Mouse (Mus musculus): ENCODE results near the gene Tram1l1.

The Tram1l1 gene

GRCm38 (mm10) chr3:124320821-124321576, at the start of gene Tram1l1:
Tram1l1 (plus strand) TSS chr3:124320855.
- in situ Hi-C loops (cut with MboI, MseI): no loop called here

DNA sequence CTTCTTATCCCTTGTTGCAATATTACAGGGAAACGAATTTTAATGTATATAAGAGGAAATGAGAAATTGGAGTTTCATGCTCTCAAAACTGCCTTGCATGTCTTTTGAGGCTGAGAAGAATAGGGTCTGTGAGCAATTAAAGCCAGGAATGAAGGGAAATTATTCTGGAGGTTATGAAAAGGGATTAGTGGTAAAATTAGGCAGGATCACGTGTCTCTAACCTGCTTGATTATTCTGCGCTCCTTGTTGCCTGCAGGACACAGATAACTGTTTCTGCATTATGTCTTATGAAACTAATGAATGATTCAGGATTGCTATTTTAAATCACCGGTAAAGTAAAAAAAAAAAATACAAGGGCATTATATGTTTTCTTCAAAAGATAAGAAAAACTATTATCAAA, 49.4 kb upstream of the Tram1l1 start:
- in situ Hi-C loops (cut with MboI, MseI): loop anchor here (5.0 to 25.0 kb wide), 2 partner anchors 749 to 1059 kb away; no protein-coding TSS in a partner anchor

- in situ Hi-C loops (cut with MboI, MseI): loop anchor here (5.0 to 25.0 kb wide), 2 partner anchors 749 to 1059 kb away; no protein-coding TSS in a partner anchor
Observed at GRCm38 (mm10) chr3:124271668-124272067, 49.0 kb upstream of the Tram1l1 start.

DNA sequence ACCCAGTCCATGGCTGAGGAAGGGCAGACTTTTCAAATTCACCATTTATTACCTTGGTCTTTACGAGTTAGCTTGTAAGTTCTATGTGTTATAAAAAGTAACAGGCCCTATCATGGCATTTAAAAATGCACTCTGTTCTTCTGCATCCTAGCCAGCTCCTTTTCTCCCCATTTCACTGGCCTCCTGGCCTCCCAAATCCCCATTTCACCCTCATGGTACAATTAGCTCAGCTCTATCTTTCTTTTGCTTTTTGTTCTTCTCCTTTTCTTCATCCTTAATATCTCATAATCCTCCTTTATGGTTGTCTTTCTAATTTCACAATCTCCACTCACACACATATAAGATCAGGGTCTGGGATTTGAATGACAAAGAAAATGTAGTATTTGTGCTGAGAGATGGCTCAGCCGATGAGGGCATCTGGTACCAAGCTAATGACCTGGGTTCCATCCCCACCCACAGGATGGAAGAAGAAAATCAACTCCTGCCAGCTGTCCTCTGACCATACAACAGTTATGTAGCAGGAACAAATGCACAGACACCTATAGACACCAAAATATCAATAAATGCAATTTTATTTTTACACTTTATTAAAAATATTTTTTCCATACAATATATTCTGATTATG, 48.1 kb upstream of the Tram1l1 start:
- in situ Hi-C loops (cut with MboI, MseI): loop anchor here (5.0 to 25.0 kb wide), 2 partner anchors 750 to 1060 kb away; no protein-coding TSS in a partner anchor

DNA sequence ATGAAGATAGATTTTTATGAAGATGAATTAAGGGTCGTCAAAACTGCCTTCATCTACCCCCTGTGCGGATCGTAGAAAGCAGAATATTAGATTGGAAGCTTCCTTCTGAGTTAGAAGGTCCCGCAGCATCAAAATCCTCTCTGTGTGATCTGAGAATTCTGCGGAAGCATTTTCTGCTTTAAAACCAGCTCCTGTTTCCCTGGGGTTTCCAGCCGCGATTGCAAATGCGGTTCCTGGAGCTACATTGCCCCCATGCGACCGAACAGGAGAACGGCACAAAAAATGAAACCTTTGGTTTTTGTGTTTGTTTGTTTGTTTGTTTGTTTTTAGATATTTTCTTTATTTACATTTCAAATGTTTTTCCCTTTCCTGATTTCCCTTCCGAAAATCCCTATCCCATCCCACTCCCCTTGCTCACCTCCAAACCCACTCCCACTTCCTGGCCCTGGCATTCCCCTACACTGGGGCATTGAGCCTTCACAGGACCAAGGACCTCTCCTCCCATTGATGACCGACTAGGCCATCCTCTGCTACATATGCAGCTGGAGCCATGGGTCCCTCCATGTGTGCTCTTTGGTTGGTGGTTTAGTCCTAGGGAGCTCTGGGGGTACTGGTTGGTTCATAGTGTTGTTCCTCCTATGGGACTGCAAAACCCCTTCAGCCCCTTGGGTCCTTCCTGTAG, 45.6 kb upstream of the Tram1l1 start:
- in situ Hi-C loops (cut with MboI, MseI): loop anchor here (5.0 to 25.0 kb wide), 3 partner anchors 753 to 1063 kb away; no protein-coding TSS in a partner anchor

GRCm38 (mm10) chr3:124288936-124289335, 31.7 kb upstream of the Tram1l1 start:
- in situ Hi-C loops (cut with MboI, MseI): loop anchor here (25.0 kb wide), 1 partner anchor 877 kb away; no protein-coding TSS in a partner anchor

GRCm38 (mm10) chr3:124319254-124319653, 1.4 kb upstream of the Tram1l1 start:
- in situ Hi-C loops (cut with MboI, MseI): no loop called here

- in situ Hi-C loops (cut with MboI, MseI): no loop called here
Observed at GRCm38 (mm10) chr3:124320398-124320797, 257 bp upstream of the Tram1l1 start.

GRCm38 (mm10) chr3:124346445-124346844, 25.8 kb downstream of the Tram1l1 start:
- in situ Hi-C loops (cut with MboI, MseI): no loop called here

GRCm38 (mm10) chr3:124357533-124357932, 36.9 kb downstream of the Tram1l1 start:
- in situ Hi-C loops (cut with MboI, MseI): no loop called here

DNA sequence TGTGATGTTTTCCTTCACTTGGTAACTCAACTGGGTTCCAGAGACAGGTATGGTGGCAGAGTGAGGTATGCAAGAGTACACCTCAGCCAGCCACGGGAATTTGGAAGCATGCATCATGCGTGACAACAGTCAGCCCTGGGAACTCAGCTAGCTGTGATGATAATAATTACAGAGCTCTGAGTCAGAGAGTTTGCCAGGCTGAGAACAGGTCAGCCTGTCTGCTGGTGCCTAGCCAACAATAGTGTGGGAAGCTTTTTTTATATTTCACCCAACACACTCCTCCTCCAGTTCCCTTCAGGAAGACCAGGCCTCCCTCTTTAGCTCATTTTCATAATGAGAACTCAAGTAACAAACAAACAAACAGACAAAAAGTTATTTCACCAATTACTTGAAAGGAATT, 51.4 kb downstream of the Tram1l1 start:
- in situ Hi-C loops (cut with MboI, MseI): no loop called here
